ENCODE assay signal across 8 mouse cellular contexts in genomic region chr10:95262388-95262787, GRCm38 (mm10).
A peak's percentile ranks its signal among the peaks of the same experiment; 100 is the strongest.
DNase-seq lines count a peak whose midpoint lies in the region; ATAC-seq and TF ChIP-seq lines count a peak whose summit lies in the region.
"Had no signal": no experiment of that assay in that cellular context is flagged by ENCODE, and none has a peak within 500 bp of the region (broad histone marks: within the 10 kb centered on the region; RNA-seq: fewer than 3 reads in every experiment).

No protein-coding gene starts in this region.

- H3K36me3 ChIP-seq in lung, postnatal 0 days (ENCODE audit: insufficient read depth, low read length) = no peaks in the 10 kb centered on the region
- no peaks in the 10 kb centered on the region for H3K36me3 ChIP-seq in heart, embryonic 16.5 days (ENCODE audit: control insufficient read depth, insufficient read depth)
- no peaks in the 10 kb centered on the region for H3K36me3 ChIP-seq in thymus, adult 2 months (ENCODE audit: control insufficient read depth, insufficient read depth, low read length)

- no peak overlapping the region for H3K4me2 ChIP-seq in lung, postnatal 0 days (replicated peaks; ENCODE audit: low read depth, low read length)
- peak overlapping the region; percentile 20; the same call in 1 of the 2 replicates for H3K4me2 ChIP-seq in heart, embryonic 16.5 days (ENCODE audit: low read depth, low read length)

- TF ChIP-seq EP300 in lung, postnatal 0 days (IDR thresholded peaks at IDR 0.05) = no peak

- no peak overlapping the region for H3K4me3 ChIP-seq in lung, postnatal 0 days (ENCODE audit: low read depth, low read length)
- no peak overlapping the region for H3K4me3 ChIP-seq in heart, embryonic 16.5 days (ENCODE audit: low read length)
- H3K4me3 ChIP-seq in thymus, adult 2 months (ENCODE audit: control insufficient read depth, insufficient read depth, low read length) = no peak overlapping the region

- ATAC-seq in lung, postnatal 0 days = no peak
- ATAC-seq in heart, embryonic 16.5 days (replicated peaks; ENCODE audit: extremely low read depth, insufficient read depth, low FRiP score) = no peak; the same call in 1 of the 2 replicates

- no peak overlapping the region for H3K9ac ChIP-seq in lung, postnatal 0 days (replicated peaks; ENCODE audit: low read depth)
- no peak overlapping the region; the same call in 1 of the 2 replicates for H3K9ac ChIP-seq in heart, embryonic 16.5 days (ENCODE audit: low read length)

- no peaks in the 10 kb centered on the region for H3K27me3 ChIP-seq in lung, postnatal 0 days (replicated peaks; ENCODE audit: insufficient read depth, low read length)
- no peaks in the 10 kb centered on the region for H3K27me3 ChIP-seq in heart, embryonic 16.5 days (ENCODE audit: control insufficient read depth, insufficient read depth, low read length)
- H3K27me3 ChIP-seq in thymus, adult 2 months (ENCODE audit: control insufficient read depth, insufficient read depth, low read length) = no peaks in the 10 kb centered on the region

- 59% methylated on average over 11 of the region's 11 CpGs for WGBS in lung, postnatal 0 days
- 48% methylated on average over 11 of the region's 11 CpGs for WGBS in heart, embryonic 16.5 days
- 13% methylated on average over 11 of the region's 11 CpGs for WGBS in thymus, adult 2 months

- TF ChIP-seq POLR2A in thymus, adult 2 months (IDR thresholded peaks at IDR 0.05; ENCODE audit: control insufficient read depth, extremely low read depth, insufficient read depth, low read length, poor library complexity) = no peak

- H3K9me3 ChIP-seq in lung, postnatal 0 days (ENCODE audit: low read length) = no peaks in the 10 kb centered on the region
- H3K9me3 ChIP-seq in heart, embryonic 16.5 days (replicated peaks; ENCODE audit: control insufficient read depth, low read length) = no peaks in the 10 kb centered on the region

- TF ChIP-seq CTCF in lung, postnatal 0 days (IDR thresholded peaks at IDR 0.05) = no peak
- TF ChIP-seq CTCF in thymus, adult 2 months (IDR thresholded peaks at IDR 0.05; ENCODE audit: borderline replicate concordance, control insufficient read depth, extremely low read depth, insufficient read depth, low read length, poor library complexity) = no peak

- H3K27ac ChIP-seq in lung, postnatal 0 days (ENCODE audit: low read length) = no peak overlapping the region
- H3K27ac ChIP-seq in heart, embryonic 16.5 days (ENCODE audit: low read length) = no peak overlapping the region
- H3K27ac ChIP-seq in thymus, adult 2 months (ENCODE audit: control insufficient read depth, insufficient read depth, low read length) = no peak overlapping the region

- DNase-seq in lung, postnatal 14 days = peak; percentile 33
- DNase-seq in lung, postnatal 0 days (ENCODE audit: low spot score) = no peak
- peak; percentile 83 for DNase-seq in T-cell, adult 2 months (ENCODE audit: low spot score)
- DNase-seq in thymus, adult 2 months = peak; percentile 61
- no peak for DNase-seq in adrenal gland, postnatal 4 days (ENCODE audit: low spot score in 2 of 2)
- DNase-seq in right cerebral cortex, postnatal 10 days (ENCODE audit: low spot score in 2 of 2) = no peak
- DNase-seq: adrenal gland, adult 8-10 months had no signal

- peaks cover 6% of the 10 kb centered on the region; the same call in 1 of the 2 replicates for H3K4me1 ChIP-seq in lung, postnatal 0 days (ENCODE audit: insufficient read depth, low read depth, low read length)
- H3K4me1 ChIP-seq in heart, embryonic 16.5 days (ENCODE audit: control insufficient read depth, insufficient read depth, low read length) = peaks cover 20% of the 10 kb centered on the region
- peaks cover 21% of the 10 kb centered on the region for H3K4me1 ChIP-seq in thymus, adult 2 months (replicated peaks; ENCODE audit: control insufficient read depth, insufficient read depth, low read length)

Comparison
In these comparisons a context has a peak if more than half of its experiments do, and no peak if none do; other contexts are left out.
1. DNase-seq: peak in lung, postnatal 14 days (single experiment), T-cell, adult 2 months (single experiment) and thymus, adult 2 months (single experiment); none in lung, postnatal 0 days (single experiment), adrenal gland, postnatal 4 days (0 of 2) and right cerebral cortex, postnatal 10 days (0 of 2).